Mouse (Mus musculus): ENCODE data around the gene Gpr146.

GRCm38 (mm10) chr5:139397359-139397916, 19.9 kb downstream of the Gpr146 start:
- TF ChIP-seq CTCF (IDR thresholded peaks at IDR 0.05; ENCODE audit: low read depth) (no peak), EP300 (optimal IDR thresholded peaks at IDR 0.05) (no peak)

All from stomach, postnatal 0 days (tissue).